Mouse (Mus musculus) fat pad, adult 2 months (tissue): ENCODE measurements at regions not wholly inside any gene's neighbourhood (a gene's known extent, or its start where the extent isn't known, plus 50 kb on each side); places are given as distances from the start of the nearest gene placed in this dataset.

Experiments
- DNase-seq: peaks from one replicate; pipeline ENCODE4 v3.0.0-alpha.2; 2011; ENCODE audit warnings: low read depth, low spot score; ENCODE audit errors: extremely low read depth

DNA sequence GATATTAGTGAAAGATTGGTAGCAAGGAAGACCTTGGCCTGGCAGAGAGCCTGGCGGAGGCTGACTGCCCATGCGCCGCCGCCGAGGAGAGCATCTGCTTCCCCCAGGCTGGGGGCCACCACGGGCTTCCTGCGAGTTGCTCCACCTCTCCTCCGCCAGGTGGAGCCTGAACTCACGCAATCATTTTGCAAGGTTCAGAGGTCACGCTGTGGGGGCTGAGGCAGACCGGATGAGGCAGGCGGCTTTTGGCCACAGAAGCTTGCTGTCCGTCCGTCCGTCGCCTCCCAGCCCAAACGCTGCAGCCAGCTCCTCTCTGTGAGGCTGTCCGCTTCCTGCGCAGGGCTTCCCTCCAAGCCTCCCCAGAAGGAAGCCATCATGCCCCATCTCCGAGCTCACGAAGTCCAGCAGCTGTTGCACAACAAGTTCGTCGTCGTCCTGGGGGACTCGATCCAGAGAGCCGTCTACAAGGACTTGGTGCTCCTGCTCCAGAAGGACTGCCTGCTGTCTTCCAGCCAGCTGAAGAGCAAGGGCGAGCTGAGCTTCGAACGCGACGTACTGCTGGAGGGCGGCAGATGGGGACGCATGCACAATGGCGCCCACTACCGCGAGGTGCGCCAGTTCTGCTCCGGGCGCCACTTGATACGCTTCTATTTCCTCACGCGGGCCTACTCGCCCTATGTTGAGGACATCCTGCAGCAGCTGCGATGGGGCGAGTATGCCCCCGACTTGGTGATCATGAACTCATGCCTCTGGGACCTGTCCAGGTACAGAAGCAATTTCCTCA lies 269.3 kb upstream of the Erbb4 start:
- no peak for DNase-seq

DNA sequence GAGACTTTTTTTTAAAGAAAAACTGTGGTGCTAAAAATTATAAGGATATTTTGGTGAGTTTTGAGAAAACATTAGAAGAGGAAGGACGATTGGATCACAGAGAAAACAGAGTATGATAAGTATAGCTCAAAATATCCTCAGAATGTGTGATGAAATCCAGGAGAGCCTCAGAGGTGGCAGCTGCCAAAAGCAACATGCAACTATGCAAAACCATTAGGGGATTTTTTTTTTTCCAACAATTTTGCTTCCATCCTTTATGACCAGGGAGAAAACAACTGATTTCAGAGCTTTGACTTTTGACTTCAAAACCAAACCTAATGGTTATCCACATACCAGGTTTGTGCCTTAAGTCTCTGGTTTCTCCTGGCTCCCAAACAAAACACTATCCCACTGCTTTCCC lies 267.4 kb upstream of the Erbb4 start:
- no peak for DNase-seq

DNA sequence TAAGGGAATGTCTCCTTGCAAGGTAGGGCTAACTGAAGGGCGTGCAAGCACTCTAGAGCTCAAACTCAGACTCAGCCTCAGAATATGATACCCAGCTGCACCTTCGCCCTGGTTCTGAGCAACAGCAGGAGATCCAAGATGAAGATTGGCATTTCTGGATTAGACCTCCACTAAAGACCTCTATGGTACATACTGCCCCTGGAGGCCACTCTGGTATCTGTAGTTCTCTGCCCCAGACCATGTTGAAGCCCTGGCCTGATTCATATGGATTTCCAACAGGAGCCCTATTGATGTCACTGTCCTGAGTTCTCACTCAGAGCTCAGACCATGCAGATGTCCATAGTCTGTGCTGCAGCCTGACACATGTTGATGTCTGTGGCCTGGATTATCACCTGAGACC lies 262.2 kb upstream of the Erbb4 start:
- DNase-seq = no peak

DNA sequence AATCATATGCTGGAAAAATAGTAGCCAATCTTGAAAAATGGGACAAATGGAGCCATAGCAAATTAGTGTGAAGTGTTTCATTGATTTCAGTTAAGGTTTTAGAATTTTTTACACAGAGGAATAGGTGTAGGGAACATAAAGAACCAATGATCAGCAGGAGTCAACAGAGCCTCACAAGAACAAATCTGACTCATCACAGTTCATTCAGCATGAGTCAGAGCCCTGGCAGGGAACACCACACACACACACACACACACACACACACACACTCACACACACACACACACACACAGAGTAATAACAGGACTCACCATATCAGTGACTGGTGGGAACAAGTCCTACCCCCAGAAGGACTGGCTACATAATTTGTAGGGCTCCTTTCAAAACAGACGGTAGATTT lies 259.7 kb upstream of the Erbb4 start:
- DNase-seq = no peak

DNA sequence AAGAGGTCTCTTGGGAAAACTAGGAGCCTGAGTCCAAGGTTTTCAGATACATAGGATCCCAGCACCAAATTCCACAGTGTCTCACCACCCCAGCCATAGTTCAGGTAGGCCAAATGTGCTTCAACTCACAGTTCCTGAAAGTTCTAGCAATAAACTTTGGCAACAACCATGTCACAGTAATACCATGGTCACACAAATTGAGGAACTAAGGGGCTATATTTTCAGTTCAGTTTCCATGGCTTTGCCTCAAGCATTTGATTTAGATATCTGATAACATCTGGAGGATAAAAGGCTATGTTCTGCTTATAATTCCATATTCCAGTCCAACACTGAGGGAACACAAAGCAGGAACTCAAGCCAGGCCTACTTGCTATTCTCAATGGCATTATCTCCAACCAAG lies 256.2 kb upstream of the Erbb4 start:
- no peak for DNase-seq

DNA sequence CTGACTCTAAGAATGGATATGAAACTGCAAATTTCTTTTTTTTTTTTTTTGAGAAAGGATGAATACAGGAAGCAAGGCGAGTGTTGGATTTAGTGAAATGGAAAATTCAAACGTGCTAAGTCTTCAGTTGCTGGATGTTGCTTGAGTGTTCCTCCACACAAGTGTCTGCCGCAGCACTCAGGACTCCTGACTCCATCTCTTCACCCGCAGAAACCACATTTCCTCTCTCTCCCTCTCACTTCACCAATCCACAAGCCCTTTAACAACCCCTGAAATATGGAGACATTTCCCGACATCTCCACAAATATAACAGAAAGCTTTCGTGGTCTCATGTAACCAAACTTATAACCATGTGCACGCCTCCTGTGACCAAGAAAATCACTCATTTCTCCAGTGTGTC lies 249.7 kb upstream of the Erbb4 start:
- DNase-seq = no peak

DNA sequence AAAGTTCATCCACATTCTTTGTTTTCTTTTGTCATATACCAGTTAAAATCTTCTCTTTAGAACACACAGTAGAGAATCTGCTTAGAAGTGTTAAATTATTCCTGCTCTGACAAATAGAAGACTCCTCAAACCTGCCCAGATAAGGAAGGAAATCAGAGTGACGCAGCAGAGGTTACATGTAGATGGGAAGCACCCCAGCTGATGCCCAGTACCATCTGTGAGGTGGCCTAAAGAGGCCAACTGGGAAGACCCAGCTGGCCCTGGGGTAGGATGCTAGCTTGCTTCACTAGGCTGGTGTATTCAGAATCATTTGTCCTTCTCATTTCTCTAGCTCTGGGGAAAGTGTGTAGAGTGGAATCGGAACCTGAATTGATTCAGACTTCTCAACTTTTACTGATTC lies 242.6 kb upstream of the Erbb4 start:
- no peak for DNase-seq

DNA sequence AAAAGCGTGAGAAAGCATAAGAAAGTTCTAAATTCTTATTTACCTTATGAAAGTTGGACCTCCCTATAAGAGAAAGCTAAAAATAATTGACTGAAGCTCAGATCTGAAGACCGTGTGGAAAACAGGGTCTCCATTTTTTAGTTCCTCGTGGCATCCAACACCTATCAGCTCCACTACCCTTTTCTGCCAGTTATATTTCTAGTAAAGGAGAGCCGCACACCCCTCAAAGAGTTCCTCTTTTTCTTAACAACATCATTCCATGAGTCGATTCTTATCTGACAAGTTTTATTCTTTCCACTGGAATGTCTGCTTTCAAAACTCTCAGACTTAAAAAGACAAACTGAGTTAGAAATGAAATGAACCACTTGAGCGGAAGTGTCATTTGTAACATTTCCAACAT lies 242.0 kb upstream of the Erbb4 start:
- no peak for DNase-seq

DNA sequence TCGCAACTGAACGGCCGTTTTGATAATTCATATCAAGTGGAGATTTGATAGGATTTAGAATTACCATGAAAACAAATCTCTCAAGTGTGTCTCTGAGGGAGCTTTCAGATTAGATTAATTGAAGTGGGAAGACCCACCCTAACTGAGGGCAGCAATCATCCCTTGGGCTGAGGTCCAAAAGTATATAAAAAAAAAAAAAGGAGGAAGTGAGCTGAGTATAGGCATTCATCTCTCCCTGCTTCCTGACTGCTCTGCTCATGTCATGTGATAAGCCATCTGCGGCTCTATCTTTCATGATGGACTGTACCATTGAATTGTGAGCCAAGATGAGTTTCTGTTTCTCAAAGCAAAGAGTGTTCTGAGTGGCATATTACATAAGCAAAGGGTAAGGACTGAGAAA lies 234.2 kb upstream of the Erbb4 start:
- DNase-seq = no peak

DNA sequence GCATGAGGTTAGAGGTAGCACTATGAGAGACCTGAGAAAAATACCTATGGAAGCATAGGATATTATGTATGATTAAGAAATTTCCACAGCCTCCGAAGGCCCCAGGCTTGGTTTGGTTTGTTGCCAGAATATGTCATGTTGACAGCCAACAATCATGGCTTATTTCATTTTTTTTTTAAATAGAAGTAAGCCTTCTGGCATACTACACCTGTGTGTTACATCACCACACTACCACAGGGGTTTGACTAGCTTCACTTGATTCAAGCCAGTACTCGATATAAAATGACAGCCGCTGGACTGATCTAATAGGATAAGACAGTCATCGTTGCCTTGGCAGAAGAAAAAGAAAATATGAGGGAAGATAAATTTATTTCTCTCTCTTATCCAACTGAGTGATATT lies 232.6 kb upstream of the Erbb4 start:
- peak; percentile 75 for DNase-seq

DNA sequence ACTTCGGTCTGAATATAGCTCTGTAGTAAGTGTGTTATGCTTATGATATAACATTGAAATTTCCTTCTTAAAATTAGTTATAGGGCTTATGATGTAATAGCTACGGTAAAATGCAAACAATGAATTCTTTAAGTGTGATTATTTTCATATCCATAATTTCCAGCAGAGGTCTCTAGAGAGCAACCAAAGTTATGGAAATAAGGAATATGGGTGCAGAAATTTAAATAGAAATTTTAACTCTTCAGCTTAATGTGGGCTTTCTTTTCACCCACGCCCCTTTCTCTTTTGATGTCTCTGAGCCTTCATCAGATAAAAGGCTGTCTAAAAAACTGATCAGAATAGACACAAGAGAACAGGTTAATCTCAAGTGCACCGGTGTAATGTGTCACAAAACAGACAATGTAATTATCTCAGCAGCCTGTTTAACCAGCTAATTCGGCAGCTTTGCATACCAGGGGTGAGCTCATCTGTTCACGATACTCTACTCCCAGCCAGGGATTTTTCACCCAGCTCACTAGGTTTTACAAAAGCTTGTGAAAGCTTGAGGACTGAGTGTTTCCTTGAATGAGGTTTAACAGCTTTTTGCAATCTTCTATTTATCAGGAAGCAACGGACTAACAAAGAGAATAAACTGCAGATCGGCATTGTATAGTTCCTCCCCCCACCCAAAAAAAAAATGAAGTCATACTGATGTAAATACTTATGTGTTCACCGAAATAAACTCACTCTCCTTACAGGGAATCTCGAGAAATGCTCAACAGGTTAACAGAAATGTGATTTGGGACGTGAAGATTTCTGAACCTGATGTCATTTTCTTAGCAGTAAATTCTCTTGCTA lies 223.8 kb upstream of the Erbb4 start:
- no peak for DNase-seq

DNA sequence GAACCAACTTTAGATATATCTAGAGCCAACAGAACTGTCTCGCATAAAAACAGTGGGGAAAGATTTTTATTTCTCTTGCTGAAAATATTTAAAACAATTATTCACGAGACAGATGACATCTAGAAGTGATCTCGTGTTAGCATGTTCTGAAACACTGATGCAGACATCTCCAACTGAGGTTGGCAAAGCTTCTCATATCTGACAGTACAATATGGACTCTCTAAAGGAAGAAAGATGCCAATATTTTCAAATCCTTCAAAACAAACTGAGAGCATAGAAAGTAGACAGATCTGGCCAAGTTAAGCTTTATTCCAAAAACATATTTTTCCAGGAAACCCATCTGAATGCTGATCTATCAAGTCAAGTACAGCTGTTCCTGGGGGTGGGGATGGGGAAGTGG lies 221.5 kb upstream of the Erbb4 start:
- no peak for DNase-seq

DNA sequence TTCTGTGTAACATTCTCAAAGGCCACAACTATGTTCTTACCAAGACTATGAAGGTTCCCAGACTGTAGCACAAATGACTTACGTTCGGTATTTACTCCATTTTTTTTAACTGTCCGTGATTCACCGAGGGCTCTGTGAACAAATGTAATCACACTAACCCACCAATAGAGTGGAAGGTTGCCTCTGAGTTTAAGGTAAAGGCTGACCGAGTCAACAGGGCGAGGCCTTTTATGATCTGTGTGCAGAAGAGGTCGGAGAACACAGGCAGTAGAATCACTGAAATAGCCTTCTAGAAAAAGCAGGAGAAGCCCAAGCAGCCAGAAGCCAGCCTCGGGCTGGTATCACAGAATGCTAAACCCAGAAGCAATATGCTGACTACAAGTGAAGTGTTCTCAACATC lies 218.9 kb upstream of the Erbb4 start:
- no peak for DNase-seq

DNA sequence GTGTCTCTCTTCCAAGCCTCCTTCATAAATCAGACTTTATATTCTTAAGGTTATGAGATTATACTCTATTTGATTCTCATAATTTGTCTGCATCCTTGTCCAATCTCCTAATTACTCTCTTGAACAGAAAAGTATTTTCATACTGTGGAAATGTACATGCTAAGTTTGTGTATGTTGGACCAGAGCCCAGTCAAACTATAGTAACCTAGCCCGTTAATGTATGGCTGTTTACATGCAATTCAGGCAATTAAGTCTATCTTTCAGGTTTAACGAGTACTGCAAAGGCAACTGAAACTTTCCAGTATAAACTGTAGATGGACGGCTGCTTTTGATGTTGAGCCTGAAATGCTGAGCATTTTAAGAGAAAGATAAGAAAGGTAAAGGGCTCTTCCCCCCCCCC lies 211.7 kb upstream of the Erbb4 start:
- no peak for DNase-seq

DNA sequence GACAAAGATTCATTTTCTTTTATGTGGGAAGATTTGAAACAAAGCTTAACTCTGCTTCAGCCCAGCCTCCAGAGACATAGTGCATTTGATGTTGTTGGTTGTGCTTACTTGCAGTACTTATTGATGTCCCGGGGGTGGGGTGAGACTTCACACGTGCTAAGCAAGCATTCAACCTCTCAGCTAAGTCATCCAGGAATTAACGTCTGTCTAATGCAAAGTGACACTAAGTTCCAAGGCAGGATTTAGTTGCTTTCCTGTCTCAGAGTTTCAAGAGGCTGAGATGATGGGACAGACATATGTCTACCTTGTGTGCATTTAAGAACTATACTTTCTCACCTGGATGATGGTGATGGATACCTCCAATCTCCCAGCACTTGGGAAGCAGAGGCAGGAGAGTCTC lies 189.0 kb upstream of the Erbb4 start:
- DNase-seq = no peak

DNA sequence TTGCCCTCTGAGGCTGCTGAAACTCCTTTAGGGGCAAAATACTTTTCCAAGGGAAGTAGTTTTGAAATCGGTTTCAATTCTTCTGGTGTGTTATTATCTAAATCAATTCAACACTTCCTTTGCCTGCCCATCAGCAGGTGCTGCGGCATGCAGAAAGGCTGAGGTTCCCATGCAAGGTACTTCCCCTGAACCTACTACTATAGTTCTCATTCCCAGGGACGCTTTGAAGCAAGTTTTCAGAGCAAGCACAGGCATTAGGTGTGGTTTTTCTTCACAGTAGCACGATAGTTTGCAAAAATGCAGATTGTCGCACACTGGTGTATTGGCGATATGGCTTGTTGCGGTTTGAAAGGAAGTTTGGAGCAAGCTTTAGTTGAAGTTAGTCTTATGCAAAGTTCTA lies 183.5 kb upstream of the Erbb4 start:
- DNase-seq = no peak

DNA sequence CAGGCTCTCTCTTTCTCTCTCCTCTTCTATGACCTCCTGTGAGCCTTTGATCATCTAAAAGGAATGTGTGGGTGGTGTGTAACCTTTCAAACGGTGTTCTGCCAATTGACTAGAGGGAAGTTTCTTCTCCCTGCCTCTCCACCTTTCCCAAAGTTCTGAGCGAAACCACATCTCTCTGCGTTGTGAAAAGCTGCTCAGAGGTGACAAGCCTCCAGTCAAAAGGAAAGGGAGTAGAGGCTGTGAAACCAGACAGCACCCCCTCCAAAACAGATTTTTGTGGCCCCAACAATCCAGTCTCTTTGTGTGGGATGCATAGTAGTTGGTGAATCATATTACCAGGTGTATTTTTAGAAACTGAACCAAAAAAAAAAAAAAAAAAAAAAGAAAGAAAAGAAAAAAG lies 178.5 kb upstream of the Erbb4 start:
- DNase-seq = peak; percentile 19

DNA sequence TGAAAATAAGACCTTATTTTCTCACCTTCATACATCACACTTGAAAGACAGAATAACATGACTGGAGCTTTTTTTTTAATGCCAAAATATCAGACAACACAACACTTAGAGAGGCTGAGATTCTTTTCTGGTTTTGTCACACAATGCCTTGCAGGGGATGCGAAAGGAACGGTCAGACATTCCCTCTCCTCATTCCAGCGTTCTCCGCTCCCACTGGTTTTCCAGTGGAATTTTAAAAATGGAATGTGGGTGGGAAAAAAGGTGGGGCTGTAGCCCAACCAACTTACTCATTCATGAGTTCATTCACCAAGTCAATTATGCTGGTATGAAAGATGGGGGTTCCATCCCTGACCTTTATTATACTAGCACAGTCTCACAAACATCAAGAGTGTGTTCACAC lies 169.6 kb upstream of the Erbb4 start:
- DNase-seq = no peak

DNA sequence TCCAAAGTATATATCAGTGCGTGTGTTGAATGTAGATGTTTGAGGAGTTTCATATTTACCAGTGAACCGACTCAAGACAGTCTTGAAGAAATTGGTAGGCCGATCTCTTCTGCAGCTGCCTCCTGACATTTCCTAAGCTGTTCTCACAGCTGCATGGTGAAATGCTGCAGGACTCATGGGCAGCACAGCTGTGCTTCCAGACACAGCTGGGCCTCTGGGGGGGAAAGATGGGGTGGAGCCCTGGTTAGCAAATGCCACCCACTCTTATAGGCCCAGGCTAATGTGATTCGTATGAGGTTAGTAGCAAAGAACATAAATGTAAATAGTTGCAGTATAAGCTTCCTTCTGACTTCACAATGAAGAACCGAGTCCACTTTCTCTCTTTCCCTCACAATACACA lies 139.8 kb upstream of the Erbb4 start:
- no peak for DNase-seq

DNA sequence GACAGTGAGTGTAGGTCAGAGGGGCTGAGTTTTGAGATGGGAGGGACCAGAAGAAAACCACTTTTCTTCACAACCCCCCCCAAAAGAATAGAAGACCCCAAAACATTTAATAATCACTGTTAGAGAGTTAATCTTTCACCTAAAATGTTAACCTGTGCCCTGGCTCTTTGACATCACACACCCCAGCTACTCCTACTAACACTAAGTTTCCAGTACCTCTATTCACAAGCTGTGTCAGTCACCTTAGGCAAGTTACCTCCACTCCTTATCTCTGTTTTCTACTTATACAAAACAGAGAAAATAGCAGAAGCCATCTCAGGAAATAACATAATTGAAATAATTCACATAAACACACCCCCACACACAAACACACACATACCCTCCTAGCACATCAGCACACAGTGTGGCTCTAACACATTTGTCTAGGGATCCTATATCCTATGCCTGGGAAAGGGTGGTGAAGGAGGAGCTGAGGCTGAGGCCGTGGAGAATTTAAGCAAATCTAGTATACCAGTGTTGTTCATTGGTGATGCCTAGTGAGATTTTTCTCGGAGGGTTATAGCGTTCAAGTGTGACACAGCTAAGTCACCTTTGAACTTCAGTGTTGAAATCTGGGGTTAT lies 134.5 kb upstream of the Erbb4 start:
- DNase-seq = no peak

DNA sequence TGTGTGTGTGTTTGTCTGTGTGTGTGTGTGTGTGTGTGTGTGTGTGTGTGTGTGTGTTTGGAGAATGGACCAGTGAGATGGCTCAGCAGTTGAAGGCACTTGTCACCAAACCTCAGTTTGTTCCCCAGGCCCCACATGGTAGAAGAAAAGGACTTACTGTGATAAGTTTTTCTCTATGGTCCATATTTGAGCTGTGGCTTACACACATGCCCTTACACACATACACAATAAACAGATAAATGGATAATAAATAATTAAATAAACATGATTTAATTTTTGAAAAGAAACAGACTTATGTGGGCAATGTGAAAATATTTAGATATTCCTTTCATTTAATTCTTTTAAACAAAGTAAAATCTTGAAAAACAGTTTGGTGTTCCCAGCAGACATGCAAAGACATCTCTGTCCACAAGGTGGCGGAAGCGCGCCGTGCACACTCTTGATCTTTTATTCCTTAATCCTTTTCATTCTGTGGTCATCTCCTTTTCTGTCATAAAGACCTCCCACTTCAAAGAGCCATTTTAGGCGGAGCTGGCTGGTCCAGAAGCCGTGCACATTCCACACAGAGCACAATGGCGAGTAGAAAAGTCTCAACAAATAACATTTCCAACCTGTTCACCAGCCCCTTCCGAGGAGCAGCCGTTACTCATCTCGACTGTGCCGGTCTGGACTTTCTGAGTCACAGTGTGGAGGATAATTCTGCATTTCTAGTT lies 133.8 kb upstream of the Erbb4 start:
- DNase-seq = no peak

DNA sequence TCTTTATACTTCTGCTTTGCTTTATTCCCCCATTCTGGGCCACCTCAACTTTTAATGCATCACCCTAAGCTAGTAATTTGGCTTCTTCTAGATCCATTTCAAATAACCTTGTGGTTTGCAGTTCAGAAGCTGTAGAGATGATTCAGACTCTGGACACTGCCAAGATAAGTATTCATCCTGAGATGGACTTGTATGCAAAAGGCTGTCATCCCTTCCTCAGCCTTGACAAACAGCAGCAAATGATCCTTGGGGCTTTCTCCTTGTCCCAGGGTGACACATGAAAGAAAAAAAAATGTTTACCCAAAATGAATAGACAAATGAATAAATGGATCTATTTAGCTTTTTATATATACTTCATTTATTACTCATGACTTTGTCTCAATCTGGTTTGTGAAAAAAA lies 120.0 kb upstream of the Erbb4 start:
- no peak for DNase-seq
